ENCODE assay signal across 12 mouse cellular contexts in the genomic region with DNA sequence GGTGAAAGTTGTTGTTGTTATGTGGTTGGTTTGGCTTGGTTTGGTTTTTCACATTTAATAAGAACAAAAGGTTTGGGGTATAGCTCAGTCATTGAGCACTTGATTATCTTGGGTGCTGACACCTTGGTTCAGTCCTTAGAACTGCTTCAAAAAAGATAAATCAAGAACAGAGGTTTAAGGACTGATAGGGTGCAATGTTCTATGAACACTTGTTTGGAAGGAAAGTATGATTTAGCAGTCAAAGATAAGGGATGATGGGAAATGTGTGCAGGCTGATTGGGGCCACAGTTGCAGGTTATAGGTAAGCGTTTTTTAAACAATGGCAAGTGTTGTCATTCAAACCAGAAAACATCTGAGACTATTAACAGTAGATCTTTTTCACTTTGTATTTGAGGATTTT. TPM values are rescaled to one million over a fixed set of nuclear protein-coding genes. Genes with fewer than 3 reads are reported as not detected.
DNase-seq lines count a peak whose midpoint lies in the region; ATAC-seq and TF ChIP-seq lines count a peak whose summit lies in the region.
"Had no signal": no experiment of that assay in that cellular context is flagged by ENCODE, and none has a peak within 500 bp of the region (broad histone marks: within the 10 kb centered on the region; RNA-seq: fewer than 3 reads in every experiment).

No protein-coding gene starts in this region.

- H3K27me3 ChIP-seq in forebrain, embryonic 12.5 days = no peaks in the 10 kb centered on the region
- no peaks in the 10 kb centered on the region for H3K27me3 ChIP-seq in forebrain, postnatal 0 days (ENCODE audit: insufficient read depth, low read length)
- H3K27me3 ChIP-seq in kidney, embryonic 16.5 days (ENCODE audit: insufficient read depth, low read length) = no peaks in the 10 kb centered on the region
- no peaks in the 10 kb centered on the region for H3K27me3 ChIP-seq in embryonic facial prominence, embryonic 13.5 days
- H3K27me3 ChIP-seq in liver, embryonic 14.5 days (ENCODE audit: control insufficient read depth, insufficient read depth, low read length) = no peaks in the 10 kb centered on the region
- H3K27me3 ChIP-seq: neural tube, embryonic 12.5 days had no signal

- DNase-seq in forebrain, postnatal 0 days = no peak
- no peak for DNase-seq in kidney, adult 9 months
- DNase-seq in liver, embryonic 14.5 days (ENCODE audit: low read depth in 3 of 3, low spot score in 3 of 3) = peak in 2 of 3 experiments; percentile 19 to 46
- no peak for DNase-seq in lung, adult 2 months
- DNase-seq in left cerebral cortex, postnatal 10 days (ENCODE audit: extremely low spot score in 1 of 2, low spot score in 2 of 2) = no peak
- DNase-seq: adrenal gland, postnatal 25 days had no signal

- H3K36me3 ChIP-seq in forebrain, embryonic 12.5 days (replicated peaks) = no peaks in the 10 kb centered on the region; the same call in 1 of the 2 replicates
- H3K36me3 ChIP-seq in forebrain, postnatal 0 days (ENCODE audit: insufficient read depth) = no peaks in the 10 kb centered on the region
- no peaks in the 10 kb centered on the region for H3K36me3 ChIP-seq in kidney, embryonic 16.5 days (ENCODE audit: insufficient read depth, low read length)
- peaks cover 7% of the 10 kb centered on the region for H3K36me3 ChIP-seq in embryonic facial prominence, embryonic 13.5 days
- H3K36me3 ChIP-seq in liver, embryonic 14.5 days (replicated peaks; ENCODE audit: control insufficient read depth, insufficient read depth, low read depth) = no peaks in the 10 kb centered on the region
- H3K36me3 ChIP-seq: neural tube, embryonic 12.5 days had no signal

- intact Hi-C loops in left cerebral cortex, postnatal 10 days (cut with DNase I) = no loop called here

- H3K4me3 ChIP-seq in forebrain, embryonic 12.5 days (replicated peaks) = no peak overlapping the region
- H3K4me3 ChIP-seq in forebrain, postnatal 0 days (ENCODE audit: low read depth, low read length) = no peak overlapping the region
- H3K4me3 ChIP-seq in kidney, embryonic 16.5 days (ENCODE audit: low read length) = no peak overlapping the region
- H3K4me3 ChIP-seq in embryonic facial prominence, embryonic 13.5 days = no peak overlapping the region
- no peak overlapping the region for H3K4me3 ChIP-seq in liver, embryonic 14.5 days (ENCODE audit: insufficient read depth in 1 of 2, low read depth in 2 of 2, low read length in 2 of 2)
- no peak overlapping the region for H3K4me3 ChIP-seq in lung, adult 2 months (replicated peaks; ENCODE audit: extremely low read depth, low read depth, low read length)
- H3K4me3 ChIP-seq: erythroblast, embryonic 14.5 days; left cerebral cortex, adult 2 months; neural tube, embryonic 12.5 days had no signal

- no peak for TF ChIP-seq POLR2A in lung, adult 2 months (IDR thresholded peaks at IDR 0.05; ENCODE audit: borderline replicate concordance, extremely low read depth, low read depth, low read length)

- 0 out of 2 replicates have a peak overlapping the region, but pooled peaks have one; percentile 25 for H3K27ac ChIP-seq in forebrain, embryonic 12.5 days
- H3K27ac ChIP-seq in forebrain, postnatal 0 days (ENCODE audit: low read depth, low read length) = no peak overlapping the region
- peak overlapping the region; percentile 78 for H3K27ac ChIP-seq in kidney, embryonic 16.5 days (ENCODE audit: low read length)
- H3K27ac ChIP-seq in embryonic facial prominence, embryonic 13.5 days = peak overlapping the region; percentile 70; the same call in 1 of the 2 replicates
- no peak overlapping the region for H3K27ac ChIP-seq in liver, embryonic 14.5 days
- H3K27ac ChIP-seq: left cerebral cortex, adult 2 months; neural tube, embryonic 12.5 days had no signal

- no peak overlapping the region for H3K9ac ChIP-seq in forebrain, embryonic 12.5 days
- H3K9ac ChIP-seq in forebrain, postnatal 0 days = no peak overlapping the region
- H3K9ac ChIP-seq in kidney, embryonic 16.5 days (replicated peaks; ENCODE audit: low read length) = no peak overlapping the region
- no peak overlapping the region for H3K9ac ChIP-seq in embryonic facial prominence, embryonic 13.5 days
- no peak overlapping the region for H3K9ac ChIP-seq in liver, embryonic 14.5 days (replicated peaks)
- H3K9ac ChIP-seq: neural tube, embryonic 12.5 days had no signal

- no peak overlapping the region for H3K4me2 ChIP-seq in forebrain, embryonic 12.5 days
- no peak overlapping the region for H3K4me2 ChIP-seq in forebrain, postnatal 0 days (ENCODE audit: low read depth)
- H3K4me2 ChIP-seq in kidney, embryonic 16.5 days (replicated peaks; ENCODE audit: low read depth, low read length) = no peak overlapping the region
- no peak overlapping the region for H3K4me2 ChIP-seq in embryonic facial prominence, embryonic 13.5 days
- no peak overlapping the region for H3K4me2 ChIP-seq in liver, embryonic 14.5 days (ENCODE audit: low read depth)
- H3K4me2 ChIP-seq: neural tube, embryonic 12.5 days had no signal

- TF ChIP-seq CTCF in forebrain, postnatal 0 days (IDR thresholded peaks at IDR 0.05; ENCODE audit: low read depth) = no peak
- no peak for TF ChIP-seq CTCF in liver, embryonic 14.5 days (IDR thresholded peaks at IDR 0.05; ENCODE audit: low read depth)
- no peak for TF ChIP-seq CTCF in lung, adult 2 months (IDR thresholded peaks at IDR 0.05; ENCODE audit: insufficient read depth, low read length)

- peaks cover 8% of the 10 kb centered on the region; the same call in 1 of the 2 replicates for H3K4me1 ChIP-seq in forebrain, embryonic 12.5 days
- H3K4me1 ChIP-seq in forebrain, postnatal 0 days (ENCODE audit: insufficient read depth) = no peaks in the 10 kb centered on the region
- peaks cover 25% of the 10 kb centered on the region for H3K4me1 ChIP-seq in kidney, embryonic 16.5 days (ENCODE audit: insufficient read depth, low read length)
- peaks cover 33% of the 10 kb centered on the region for H3K4me1 ChIP-seq in embryonic facial prominence, embryonic 13.5 days
- peaks cover 18 to 26% of the 10 kb centered on the region in 2 experiments for H3K4me1 ChIP-seq in liver, embryonic 14.5 days (replicated peaks; ENCODE audit: control insufficient read depth in 2 of 2, insufficient read depth in 2 of 2, low read length in 1 of 2)
- no peaks in the 10 kb centered on the region; the same call in 1 of the 2 replicates for H3K4me1 ChIP-seq in lung, adult 2 months (ENCODE audit: control insufficient read depth, insufficient read depth, low read length)
- H3K4me1 ChIP-seq: neural tube, embryonic 12.5 days had no signal

- ATAC-seq in forebrain, embryonic 12.5 days (ENCODE audit: low FRiP score) = no peak
- ATAC-seq in forebrain, postnatal 0 days = no peak
- ATAC-seq in kidney, embryonic 16.5 days (ENCODE audit: low FRiP score, low TSS enrichment) = no peak
- ATAC-seq in embryonic facial prominence, embryonic 13.5 days (ENCODE audit: insufficient number of reproducible peaks, insufficient read depth, low FRiP score, low TSS enrichment, low read depth) = no peak
- ATAC-seq in liver, embryonic 14.5 days (ENCODE audit: insufficient read depth) = peak; percentile 75

- TF ChIP-seq EP300 in liver, embryonic 14.5 days (IDR thresholded peaks at IDR 0.05; ENCODE audit: low read depth) = peak; percentile 88

- 67% methylated on average over 1 of the region's 1 CpGs for WGBS in forebrain, embryonic 12.5 days
- WGBS in forebrain, postnatal 0 days = 40% methylated on average over 1 of the region's 1 CpGs
- WGBS in kidney, embryonic 16.5 days = 49% methylated on average over 1 of the region's 1 CpGs
- WGBS in embryonic facial prominence, embryonic 13.5 days = 31% methylated on average over 1 of the region's 1 CpGs
- WGBS in liver, embryonic 14.5 days (ENCODE audit: insufficient replicate concordance) = 11% methylated on average over 1 of the region's 1 CpGs
- WGBS in lung, adult 2 months = 78% methylated on average over 1 of the region's 1 CpGs

- H3K9me3 ChIP-seq in forebrain, embryonic 12.5 days = no peaks in the 10 kb centered on the region
- H3K9me3 ChIP-seq in forebrain, postnatal 0 days (ENCODE audit: low read length) = no peaks in the 10 kb centered on the region
- H3K9me3 ChIP-seq in kidney, embryonic 16.5 days (ENCODE audit: low read length) = no peaks in the 10 kb centered on the region
- H3K9me3 ChIP-seq in embryonic facial prominence, embryonic 13.5 days = no peaks in the 10 kb centered on the region
- no peaks in the 10 kb centered on the region for H3K9me3 ChIP-seq in liver, embryonic 14.5 days (ENCODE audit: control insufficient read depth, low read length)
- H3K9me3 ChIP-seq: neural tube, embryonic 12.5 days had no signal

RNA-seq across cellular contexts. Expression of a gene that starts 17.8 kb away (rescaled TPM):
- 75.6 and 84.0 TPM in 2 replicates for polyA plus RNA-seq in forebrain, embryonic 12.5 days (2016; fragmentation: Nextera tagmentation; extraction: Ambion mirVana)
- 32.5 and 41.8 TPM in 2 replicates for total RNA-seq in forebrain, postnatal 0 days (2014; rRNA removed)
- 22.1 and 31.9 TPM in 2 replicates for polyA plus RNA-seq in forebrain, postnatal 0 days (2015; fragmentation: Nextera tagmentation; extraction: Ambion mirVana)
- 44.2 and 48.3 TPM in 2 replicates for polyA plus RNA-seq in kidney, embryonic 16.5 days (2015; fragmentation: Nextera tagmentation; extraction: Ambion mirVana)
- polyA plus RNA-seq in embryonic facial prominence, embryonic 13.5 days (2015; fragmentation: Nextera tagmentation; extraction: Ambion mirVana) = 54.0 and 54.1 TPM in 2 replicates
- polyA plus RNA-seq in liver, embryonic 14.5 days (2012; rRNA removed) = 3.2 and 4.1 TPM in 2 replicates
- polyA plus RNA-seq in liver, embryonic 14.5 days (2014; fragmentation: Nextera tagmentation; extraction: Ambion mirVana) = 5.3 and 5.8 TPM in 2 replicates
- polyA plus RNA-seq in lung, adult 2 months (2012; rRNA removed) = 8.8 and 12.7 TPM in 2 replicates
- total RNA-seq in left cerebral cortex, postnatal 10 days (2021) = 10 to 100 TPM; 41.7 to 52.1 TPM

RNA-seq across cellular contexts. Expression of a gene that starts 46.2 kb away (rescaled TPM):
- 3.9 and 4.2 TPM in 2 replicates for polyA plus RNA-seq in forebrain, embryonic 12.5 days (2016; fragmentation: Nextera tagmentation; extraction: Ambion mirVana)
- total RNA-seq in forebrain, postnatal 0 days (2014; rRNA removed) = 23.0 and 25.3 TPM in 2 replicates
- 14.8 and 15.8 TPM in 2 replicates for polyA plus RNA-seq in forebrain, postnatal 0 days (2015; fragmentation: Nextera tagmentation; extraction: Ambion mirVana)
- 9.5 and 12.2 TPM in 2 replicates for polyA plus RNA-seq in kidney, embryonic 16.5 days (2015; fragmentation: Nextera tagmentation; extraction: Ambion mirVana)
- 8.8 and 8.9 TPM in 2 replicates for polyA plus RNA-seq in embryonic facial prominence, embryonic 13.5 days (2015; fragmentation: Nextera tagmentation; extraction: Ambion mirVana)
- 1.5 and 1.6 TPM in 2 replicates for polyA plus RNA-seq in liver, embryonic 14.5 days (2012; rRNA removed)
- polyA plus RNA-seq in liver, embryonic 14.5 days (2014; fragmentation: Nextera tagmentation; extraction: Ambion mirVana) = 0.64 and 0.70 TPM in 2 replicates
- polyA plus RNA-seq in lung, adult 2 months (2012; rRNA removed) = 22.5 and 24.1 TPM in 2 replicates
- total RNA-seq in left cerebral cortex, postnatal 10 days (2021) = 10 to 100 TPM; 25.9 to 29.9 TPM

Comparison
In these comparisons a context has a peak if more than half of its experiments do, and no peak if none do; other contexts are left out.
1. H3K27ac ChIP-seq: peak in forebrain, embryonic 12.5 days (single experiment), kidney, embryonic 16.5 days (single experiment) and embryonic facial prominence, embryonic 13.5 days (single experiment); none in forebrain, postnatal 0 days (single experiment) and liver, embryonic 14.5 days (single experiment).
2. DNase-seq: peak in liver, embryonic 14.5 days (2 of 3); none in forebrain, postnatal 0 days (single experiment), kidney, adult 9 months (single experiment), lung, adult 2 months (single experiment) and left cerebral cortex, postnatal 10 days (0 of 2).